Mouse (Mus musculus) frontal cortex, postnatal 14 days (tissue): ENCODE measurements at regions not wholly inside any gene's neighbourhood (a gene's known extent, or its start where the extent isn't known, plus 50 kb on each side); places are given as distances from the start of the nearest gene placed in this dataset.
"Not testable (repeated sequence)": the region's sequence is repeated elsewhere in the genome, so short reads cannot be mapped to it uniquely, and the experiment has no call there.

ENCODE experiments used
- DNase-seq, 2 experiments: peaks; one replicate each; pipeline ENCODE4 v3.0.0; 2022; ENCODE audit warnings: low spot score in 2 of 2

GRCm38 (mm10) chr11:93651966-93652365 is 233.6 kb downstream of the Utp18 start:
- not testable (repeated sequence) for DNase-seq
